Mouse (Mus musculus) small intestine, adult 10 weeks (tissue): ENCODE results near the gene Ccp110. TPM values are rescaled to one million over a fixed set of nuclear protein-coding genes. Genes with fewer than 3 reads are reported as not detected.

Experiments used
- polyA plus RNA-seq: library from polyadenylated mRNA; stranded (reverse); fragments of 350-450 nt; fragmentation: Illumina TruSeq; extraction: RNeasy Lipid Tissue Mini Kit (QIAGEN cat#74804); gene quantifications from one replicate; pipeline ENCODE4 v1.2.3, GENCODE M21; 2014; ENCODE audit warnings: low replicate concordance

Ccp110 gene
- polyA plus RNA-seq: 13.6 TPM

DNA sequence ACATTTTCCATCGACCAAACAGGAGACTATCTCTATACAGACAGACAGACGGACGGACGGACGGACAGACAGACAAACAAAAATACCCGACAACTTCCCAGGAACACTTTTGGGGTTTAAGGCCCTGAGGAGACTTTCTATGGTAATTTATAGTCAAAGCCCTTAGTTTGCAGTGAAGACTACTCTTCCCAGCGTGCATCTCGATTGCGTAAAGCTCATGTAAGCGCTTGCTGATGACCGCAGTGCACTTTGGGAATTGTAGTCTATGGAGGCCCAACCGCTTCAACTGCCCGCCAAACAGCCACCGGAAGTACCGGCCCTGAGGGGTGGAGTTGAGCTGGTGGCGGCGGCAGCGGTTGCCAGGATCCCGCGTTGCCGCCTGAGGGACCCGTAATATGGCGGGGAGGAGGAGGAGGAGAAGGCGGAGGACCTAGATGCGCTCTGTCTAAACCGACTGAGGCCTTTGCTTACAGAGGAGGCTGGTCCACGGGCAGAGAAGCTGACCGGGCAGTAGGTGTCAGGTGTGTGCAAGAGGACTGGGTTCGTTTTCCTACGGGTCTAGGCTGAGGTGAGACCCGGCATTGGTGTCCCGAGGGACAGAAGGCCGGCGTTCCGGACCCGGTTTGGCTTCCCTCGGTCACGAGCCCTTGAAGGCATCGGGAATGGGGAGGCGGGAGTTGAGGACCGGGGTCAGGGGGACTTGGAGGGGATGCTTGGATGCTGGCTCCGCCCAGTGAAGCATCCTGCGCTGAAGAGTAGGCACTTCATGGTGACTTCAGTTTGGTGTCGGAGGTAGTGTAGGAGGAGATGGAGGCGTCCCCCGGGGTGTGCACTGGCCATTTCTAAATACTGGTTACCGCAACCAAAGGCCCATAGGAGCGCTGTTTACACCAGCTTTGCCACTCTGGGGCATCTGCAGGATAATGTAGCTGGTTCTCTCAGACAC lies at the start of gene Ccp110:
Ccp110 (plus strand) TSS at position 325 of the 946 bp plus-strand sequence.

DNA sequence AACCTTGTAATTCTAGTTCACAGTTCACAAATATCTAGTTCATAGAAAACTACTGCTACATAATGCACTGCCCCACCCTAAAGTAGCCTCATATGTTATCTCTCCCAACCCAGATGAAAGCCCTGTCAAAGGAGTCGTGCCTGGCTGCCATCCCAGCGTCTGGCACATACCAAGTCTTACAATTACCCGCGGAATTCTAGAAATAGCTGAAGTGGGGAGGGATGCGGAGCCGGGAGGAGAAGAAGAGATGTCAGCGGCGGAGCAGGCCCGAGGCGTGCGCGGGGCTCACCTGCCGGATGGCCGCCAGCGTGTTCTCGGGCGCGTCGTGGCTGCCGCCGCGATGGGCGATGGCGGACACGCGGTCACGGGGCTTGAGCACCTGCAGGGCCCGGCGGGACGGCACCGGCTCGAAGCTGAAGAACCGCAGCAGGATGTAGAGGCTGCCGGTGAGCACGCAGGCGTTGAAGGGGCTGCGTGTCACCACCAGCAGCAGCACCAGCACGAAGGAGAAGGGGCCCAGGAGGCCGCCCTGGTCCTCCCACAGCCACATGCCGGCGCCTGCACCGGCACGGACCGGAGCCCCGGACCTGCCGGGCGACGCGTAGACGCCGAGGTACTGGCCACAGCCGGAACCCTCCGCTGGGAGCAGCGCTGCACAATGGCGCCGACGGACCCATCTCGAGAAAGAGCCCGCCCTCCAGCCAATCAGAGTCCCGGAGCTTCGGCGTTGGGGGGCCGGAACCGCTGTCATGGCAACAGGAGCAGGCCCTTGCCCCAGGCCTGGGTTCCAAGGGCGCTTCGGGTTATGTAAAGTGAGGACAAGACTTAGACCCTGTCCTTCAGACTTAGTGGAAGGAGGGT lies 7.0 kb upstream of the Ccp110 start, which contains the start of gene Gde1:
Gde1 (minus strand) TSS at position 678 of the 861 bp plus-strand sequence.

DNA sequence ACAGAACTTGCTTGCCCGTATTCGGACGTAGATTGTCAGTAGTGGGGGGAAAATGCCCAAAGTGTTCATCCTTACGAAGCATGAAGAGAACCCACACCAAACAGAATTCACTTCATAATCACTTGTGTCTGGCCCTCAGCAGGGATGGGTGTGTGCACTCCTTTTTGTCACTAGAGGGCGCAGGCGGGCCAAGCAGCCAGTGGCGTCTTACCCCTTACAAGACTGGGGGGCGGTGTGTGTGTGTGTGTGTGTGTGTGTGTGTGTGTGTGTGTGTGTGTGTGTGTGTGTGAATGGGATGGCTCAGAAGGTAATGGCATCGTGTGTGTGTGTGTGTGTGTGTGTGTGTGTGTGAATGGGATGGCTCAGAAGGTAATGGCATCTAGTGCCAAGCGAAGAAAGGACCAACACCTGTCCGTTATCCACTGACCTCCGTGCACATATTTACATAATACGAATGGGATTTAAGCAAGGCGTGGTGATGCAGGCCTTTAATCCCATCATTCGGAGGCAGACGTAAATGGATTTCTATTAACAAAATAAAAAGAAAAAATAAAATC lies 27.7 kb downstream of the Ccp110 start, which contains the start of gene Vps35l:
Vps35l (plus strand) TSS at position 252 of the 557 bp plus-strand sequence.

Other genes with a start within 250 kb of the Ccp110 start
- 35.8 TPM for gene Itpripl2, start 220.6 kb upstream of the Ccp110 start, polyA plus RNA-seq
- 8.7 TPM for gene Coq7, start 179.2 kb upstream of the Ccp110 start, polyA plus RNA-seq
- 10.0 TPM for gene Tmc7, start 127.8 kb upstream of the Ccp110 start, polyA plus RNA-seq
- 83.4 TPM for gene Tmc5, start 115.3 kb upstream of the Ccp110 start, polyA plus RNA-seq
- gene Gde1, start 6.8 kb upstream of the Ccp110 start, polyA plus RNA-seq: 265 TPM
- gene Vps35l, start 27.7 kb downstream of the Ccp110 start, polyA plus RNA-seq: 5.0 TPM
- gene Iqck, start 143.2 kb downstream of the Ccp110 start, polyA plus RNA-seq: 0.89 TPM
- 23.2 TPM for gene Knop1, start 143.7 kb downstream of the Ccp110 start, polyA plus RNA-seq